Mouse (Mus musculus) small intestine, adult 2 months (tissue): ENCODE data around the gene Mroh8.

Experiments
- CTCF ChIP-seq: fragments of 200-500 bp; IDR thresholded peaks from 2 replicates; pipeline ENCODE4 v1.5.1; 2012; ENCODE audit warnings: low read depth, mild to moderate bottlenecking, control low read depth, inconsistent platforms, low read length, moderate library complexity, mixed read lengths; ENCODE audit not compliant: insufficient replicate concordance, insufficient read length; ENCODE audit errors: extremely low read depth
- POLR2A ChIP-seq: fragments of 200-500 bp; IDR thresholded peaks from 2 replicates; pipeline ENCODE4 v1.6.1; 2012; ENCODE audit warnings: low read depth, mild to moderate bottlenecking, control low read depth, inconsistent platforms, low read length, moderate library complexity

GRCm38 (mm10) chr2:157248111-157248510 is 31.2 kb downstream of the Mroh8 start:
- TF ChIP-seq CTCF: no peak
- no peak for TF ChIP-seq POLR2A
